9 mouse cellular contexts compared by ENCODE assay signal in genomic region chr7:98125473-98125872, GRCm38 (mm10). TPM values are rescaled to one million over a fixed set of nuclear protein-coding genes. Genes with fewer than 3 reads are reported as not detected.
DNase-seq lines count a peak whose midpoint lies in the region; ATAC-seq and TF ChIP-seq lines count a peak whose summit lies in the region.
"Had no signal": no experiment of that assay in that cellular context is flagged by ENCODE, and none has a peak within 500 bp of the region (broad histone marks: within the 10 kb centered on the region; RNA-seq: fewer than 3 reads in every experiment).

No protein-coding gene starts in this region.

- H3K36me3 ChIP-seq in midbrain, postnatal 0 days (ENCODE audit: insufficient read depth, low read length): peaks cover 49% of the 10 kb centered on the region
- peaks cover 9% of the 10 kb centered on the region; the same call in 1 of the 2 replicates for H3K36me3 ChIP-seq in midbrain, embryonic 16.5 days (ENCODE audit: control insufficient read depth, insufficient read depth, low read length)
- peaks cover 12% of the 10 kb centered on the region; the same call in 1 of the 2 replicates for H3K36me3 ChIP-seq in intestine, postnatal 0 days (ENCODE audit: control insufficient read depth, insufficient read depth)
- H3K36me3 ChIP-seq in splenic B cell, adult 2 months (ENCODE audit: control insufficient read depth, insufficient read depth, low read length, poor library complexity, severe bottlenecking): no peaks in the 10 kb centered on the region; the same call in 1 of the 2 replicates
- peaks cover 15% of the 10 kb centered on the region for H3K36me3 ChIP-seq in heart, embryonic 12.5 days

- TF ChIP-seq CTCF in midbrain, postnatal 0 days (IDR thresholded peaks at IDR 0.05): peak; percentile 50
- peak; percentile 74 for TF ChIP-seq CTCF in intestine, postnatal 0 days (IDR thresholded peaks at IDR 0.05; ENCODE audit: low read depth)

- no peak for ATAC-seq in midbrain, postnatal 0 days (ENCODE audit: low FRiP score)
- ATAC-seq in midbrain, embryonic 16.5 days: no peak
- no peak for ATAC-seq in intestine, postnatal 0 days
- ATAC-seq in heart, embryonic 12.5 days (ENCODE audit: insufficient number of reproducible peaks, low FRiP score): no peak

- whole genome bisulfite sequencing in midbrain, postnatal 0 days: 44% methylated on average over 5 of the region's 5 CpGs
- 42% methylated on average over 5 of the region's 5 CpGs for WGBS in midbrain, embryonic 16.5 days
- WGBS in intestine, postnatal 0 days: 42% methylated on average over 5 of the region's 5 CpGs
- WGBS in heart, embryonic 12.5 days: 34% methylated on average over 5 of the region's 5 CpGs

- H3K9me3 ChIP-seq in midbrain, postnatal 0 days (ENCODE audit: low read length): no peaks in the 10 kb centered on the region
- H3K9me3 ChIP-seq in midbrain, embryonic 16.5 days (replicated peaks; ENCODE audit: control insufficient read depth, low read length, poor library complexity, severe bottlenecking): no peaks in the 10 kb centered on the region
- H3K9me3 ChIP-seq in intestine, postnatal 0 days (ENCODE audit: control insufficient read depth): no peaks in the 10 kb centered on the region
- no peaks in the 10 kb centered on the region for H3K9me3 ChIP-seq in heart, embryonic 12.5 days (replicated peaks)
- H3K9me3 ChIP-seq: embryonic facial prominence, embryonic 15.5 days had no signal

- DNase-seq in adrenal gland, adult (ENCODE audit: inconsistent age in 2 of 2, low spot score in 1 of 2): peak; percentile 56 to 69
- no peak for DNase-seq in adrenal gland, adult 8-10 months
- no peak for DNase-seq in midbrain, postnatal 0 days (ENCODE audit: low spot score)
- peak; percentile 68 for DNase-seq in splenic B cell, adult 2 months (ENCODE audit: low read depth, low spot score)
- DNase-seq in layer of hippocampus, adult 9-10 months (ENCODE audit: low spot score): no peak

- H3K4me3 ChIP-seq in midbrain, postnatal 0 days (ENCODE audit: low read depth, low read length): no peak overlapping the region
- H3K4me3 ChIP-seq in midbrain, embryonic 16.5 days (ENCODE audit: low read depth, low read length): no peak overlapping the region
- H3K4me3 ChIP-seq in intestine, postnatal 0 days (ENCODE audit: low read depth, low read length): no peak overlapping the region
- H3K4me3 ChIP-seq in heart, embryonic 12.5 days: no peak overlapping the region
- H3K4me3 ChIP-seq: embryonic facial prominence, embryonic 15.5 days had no signal

- H3K9ac ChIP-seq in midbrain, postnatal 0 days (replicated peaks; ENCODE audit: low read length, poor library complexity, severe bottlenecking): no peak overlapping the region
- no peak overlapping the region for H3K9ac ChIP-seq in midbrain, embryonic 16.5 days (ENCODE audit: low read depth, low read length)
- H3K9ac ChIP-seq in intestine, postnatal 0 days (ENCODE audit: low read depth, low read length): no peak overlapping the region
- H3K9ac ChIP-seq in heart, embryonic 12.5 days: no peak overlapping the region
- H3K9ac ChIP-seq: embryonic facial prominence, embryonic 15.5 days had no signal

- H3K4me1 ChIP-seq in midbrain, postnatal 0 days (ENCODE audit: insufficient read depth, low read length): no peaks in the 10 kb centered on the region
- no peaks in the 10 kb centered on the region for H3K4me1 ChIP-seq in midbrain, embryonic 16.5 days (ENCODE audit: control insufficient read depth, insufficient read depth, low read length)
- H3K4me1 ChIP-seq in intestine, postnatal 0 days (replicated peaks; ENCODE audit: control insufficient read depth, insufficient read depth, low read length): peaks cover 8% of the 10 kb centered on the region; the same call in 1 of the 2 replicates
- H3K4me1 ChIP-seq in heart, embryonic 12.5 days (replicated peaks): peaks cover 8% of the 10 kb centered on the region; the same call in 1 of the 2 replicates

- H3K27ac ChIP-seq in midbrain, postnatal 0 days (ENCODE audit: low read depth, low read length): no peak overlapping the region
- H3K27ac ChIP-seq in midbrain, embryonic 16.5 days (ENCODE audit: low read length): no peak overlapping the region
- H3K27ac ChIP-seq in intestine, postnatal 0 days (ENCODE audit: low read depth, low read length): no peak overlapping the region
- no peak overlapping the region for H3K27ac ChIP-seq in heart, embryonic 12.5 days (ENCODE audit: poor library complexity, severe bottlenecking)
- H3K27ac ChIP-seq: embryonic facial prominence, embryonic 15.5 days had no signal

- H3K4me2 ChIP-seq in midbrain, postnatal 0 days (ENCODE audit: low read depth, low read length, poor library complexity, severe bottlenecking): no peak overlapping the region
- no peak overlapping the region for H3K4me2 ChIP-seq in midbrain, embryonic 16.5 days (ENCODE audit: low read length)
- H3K4me2 ChIP-seq in intestine, postnatal 0 days (replicated peaks; ENCODE audit: low read depth): no peak overlapping the region
- no peak overlapping the region for H3K4me2 ChIP-seq in heart, embryonic 12.5 days
- H3K4me2 ChIP-seq: embryonic facial prominence, embryonic 15.5 days had no signal

- H3K27me3 ChIP-seq in midbrain, postnatal 0 days (ENCODE audit: insufficient read depth, low read length): no peaks in the 10 kb centered on the region
- no peaks in the 10 kb centered on the region for H3K27me3 ChIP-seq in midbrain, embryonic 16.5 days (ENCODE audit: control insufficient read depth, insufficient read depth, low read depth, low read length)
- H3K27me3 ChIP-seq in intestine, postnatal 0 days (replicated peaks; ENCODE audit: control insufficient read depth, insufficient read depth, low read length): no peaks in the 10 kb centered on the region
- no peaks in the 10 kb centered on the region for H3K27me3 ChIP-seq in splenic B cell, adult 2 months (ENCODE audit: control insufficient read depth, insufficient read depth, low read length, poor library complexity, severe bottlenecking)
- no peaks in the 10 kb centered on the region; the same call in 1 of the 2 replicates for H3K27me3 ChIP-seq in heart, embryonic 12.5 days (replicated peaks)
- H3K27me3 ChIP-seq: embryonic facial prominence, embryonic 15.5 days had no signal

RNA-seq across cellular contexts. Expression of gene Myo7a, which starts 6.1 kb away (rescaled TPM):
- 100 to 1,000 TPM; 160 to 412 (median 278) TPM for total RNA-seq in adrenal gland, adult 8-10 months (2022)
- total RNA-seq in midbrain, postnatal 0 days (2014; rRNA removed): 66.0 and 74.3 TPM in 2 replicates
- polyA plus RNA-seq in midbrain, postnatal 0 days (2015; fragmentation: Nextera tagmentation; extraction: Ambion mirVana): 11.1 and 14.6 TPM in 2 replicates
- polyA plus RNA-seq in midbrain, embryonic 16.5 days (2015; fragmentation: Nextera tagmentation; extraction: Ambion mirVana): 22.5 and 22.8 TPM in 2 replicates
- polyA plus RNA-seq in intestine, postnatal 0 days (2015; fragmentation: Nextera tagmentation; extraction: Ambion mirVana): 24.0 and 25.0 TPM in 2 replicates
- polyA plus RNA-seq in heart, embryonic 12.5 days (2016; fragmentation: Nextera tagmentation; extraction: Ambion mirVana): 13.6 and 14.4 TPM in 2 replicates

RNA-seq across cellular contexts. Expression of gene Omp, which starts 19.8 kb away (rescaled TPM):
- 1 to 10 TPM in 2 of 4 experiments, under 1 TPM in 2; 0.40 to 1.4 (median 0.94) TPM for total RNA-seq in adrenal gland, adult 8-10 months (2022)
- total RNA-seq in midbrain, postnatal 0 days (2014; rRNA removed): 0.55 and 0.57 TPM in 2 replicates
- 0.22 and 0.46 TPM in 2 replicates for polyA plus RNA-seq in midbrain, postnatal 0 days (2015; fragmentation: Nextera tagmentation; extraction: Ambion mirVana)
- 0.35 TPM in 2 replicates for polyA plus RNA-seq in midbrain, embryonic 16.5 days (2015; fragmentation: Nextera tagmentation; extraction: Ambion mirVana)
- 0.10 and 0.26 TPM in 2 replicates for polyA plus RNA-seq in intestine, postnatal 0 days (2015; fragmentation: Nextera tagmentation; extraction: Ambion mirVana)
- polyA plus RNA-seq in heart, embryonic 12.5 days (2016; fragmentation: Nextera tagmentation; extraction: Ambion mirVana): 0.19 and 0.20 TPM in 2 replicates

RNA-seq across cellular contexts. Expression of gene Capn5, which starts 52.6 kb away (rescaled TPM):
- total RNA-seq in adrenal gland, adult 8-10 months (2022): 10 to 100 TPM in 2 of 4 experiments, 1 to 10 TPM in 2; 6.8 to 11.1 (median 9.8) TPM
- total RNA-seq in midbrain, postnatal 0 days (2014; rRNA removed): 40.0 and 51.9 TPM in 2 replicates
- polyA plus RNA-seq in midbrain, postnatal 0 days (2015; fragmentation: Nextera tagmentation; extraction: Ambion mirVana): 20.7 and 20.9 TPM in 2 replicates
- polyA plus RNA-seq in midbrain, embryonic 16.5 days (2015; fragmentation: Nextera tagmentation; extraction: Ambion mirVana): 23.5 and 24.0 TPM in 2 replicates
- polyA plus RNA-seq in intestine, postnatal 0 days (2015; fragmentation: Nextera tagmentation; extraction: Ambion mirVana): 3.3 and 3.4 TPM in 2 replicates
- 7.4 and 8.0 TPM in 2 replicates for polyA plus RNA-seq in heart, embryonic 12.5 days (2016; fragmentation: Nextera tagmentation; extraction: Ambion mirVana)

Comparison
In these comparisons a context has a peak if more than half of its experiments do, and no peak if none do; other contexts are left out.
1. DNase-seq: peak in adrenal gland, adult (2 of 2) and splenic B cell, adult 2 months (single experiment); none in adrenal gland, adult 8-10 months (single experiment), midbrain, postnatal 0 days (single experiment) and layer of hippocampus, adult 9-10 months (single experiment).